Mouse (Mus musculus): ENCODE results near the gene Nudt1. TPM values are rescaled to one million over a fixed set of nuclear protein-coding genes. Genes with fewer than 3 reads are reported as not detected.

Nudt1 gene
- polyA plus RNA-seq, 1 experiment from 2014 or later = 22.2 TPM

DNA sequence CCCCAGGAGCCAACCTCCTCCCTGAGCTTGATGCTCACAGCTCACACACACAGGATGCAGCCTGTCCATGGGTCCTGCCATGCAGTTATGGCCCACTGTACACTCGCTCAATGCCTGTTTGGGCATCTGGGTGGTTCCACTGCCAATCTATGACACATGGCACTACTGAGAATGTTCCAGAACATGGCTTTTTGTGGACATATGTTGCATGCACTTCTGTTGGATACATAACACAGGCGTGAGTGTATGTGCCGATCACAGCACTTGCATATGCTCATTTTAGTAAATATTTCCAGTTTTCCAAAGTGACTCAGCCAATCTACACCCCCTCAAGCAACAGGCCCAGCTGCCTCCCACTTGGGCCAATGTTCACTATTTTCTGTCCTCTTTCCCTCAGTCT is 50.2 kb downstream of the Nudt1 start:
- H3K4me2 ChIP-seq (ENCODE audit: low read length) = no peak overlapping the region
- no peaks in the 10 kb centered on the region for H3K9me3 ChIP-seq (ENCODE audit: control insufficient read depth, low read length)
- no peak overlapping the region for H3K4me3 ChIP-seq (ENCODE audit: control insufficient read depth in 1 of 2, insufficient read depth in 1 of 2, low read depth in 1 of 2, low read length in 2 of 2)
- H3K27me3 ChIP-seq (ENCODE audit: control insufficient read depth, insufficient read depth, low read length) = no peaks in the 10 kb centered on the region
- H3K4me1 ChIP-seq (ENCODE audit: control insufficient read depth in 2 of 2, insufficient read depth in 2 of 2, low read length in 2 of 2) = peaks cover 11 to 12% of the 10 kb centered on the region in 2 experiments; a peak in 2 of 4 replicates
- 92% methylated on average over 3 of the region's 3 CpGs for WGBS
- no peak overlapping the region for H3K9ac ChIP-seq (ENCODE audit: low read length)
- H3K36me3 ChIP-seq (ENCODE audit: control insufficient read depth, insufficient read depth, low read length) = no peaks in the 10 kb centered on the region
- no peak for ATAC-seq (ENCODE audit: insufficient number of reproducible peaks, insufficient read depth, low FRiP score, low read depth)
- H3K27ac ChIP-seq (replicated peaks in 1 of 2; ENCODE audit: control insufficient read depth in 1 of 2, insufficient read depth in 1 of 2, low read depth in 2 of 2, low read length in 2 of 2) = no peak overlapping the region

DNA sequence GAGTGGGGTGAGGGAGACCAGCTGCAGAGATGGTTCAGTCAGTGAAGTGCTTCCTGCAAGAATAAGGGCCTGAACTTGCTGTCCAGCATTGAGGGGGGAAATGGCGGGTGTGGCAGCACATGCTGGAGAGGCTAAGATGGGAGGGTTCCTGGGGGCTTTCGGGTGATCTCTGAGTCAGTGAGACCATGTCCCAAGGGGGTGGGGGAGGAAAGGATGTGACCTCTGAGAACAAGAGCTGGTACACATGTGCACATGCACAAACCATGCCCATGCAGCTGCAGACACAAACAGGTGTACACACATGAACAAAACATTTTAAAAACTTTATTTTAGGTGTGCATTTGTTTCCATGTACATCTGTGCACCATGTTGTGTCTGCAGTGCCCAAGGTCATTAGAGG is 52.3 kb downstream of the Nudt1 start:
- no peak for ATAC-seq (ENCODE audit: insufficient number of reproducible peaks, insufficient read depth, low FRiP score, low read depth)
- 70% methylated on average over 2 of the region's 2 CpGs for WGBS
- no peak overlapping the region for H3K9ac ChIP-seq (ENCODE audit: low read length)
- H3K27ac ChIP-seq (replicated peaks in 1 of 2; ENCODE audit: control insufficient read depth in 1 of 2, insufficient read depth in 1 of 2, low read depth in 2 of 2, low read length in 2 of 2) = no peak overlapping the region
- H3K4me2 ChIP-seq (ENCODE audit: low read length) = no peak overlapping the region
- no peaks in the 10 kb centered on the region for H3K36me3 ChIP-seq (ENCODE audit: control insufficient read depth, insufficient read depth, low read length)
- H3K27me3 ChIP-seq (ENCODE audit: control insufficient read depth, insufficient read depth, low read length) = no peaks in the 10 kb centered on the region
- H3K9me3 ChIP-seq (ENCODE audit: control insufficient read depth, low read length) = no peaks in the 10 kb centered on the region
- peaks cover 11 to 19% of the 10 kb centered on the region in 2 experiments; a peak in 2 of 4 replicates for H3K4me1 ChIP-seq (ENCODE audit: control insufficient read depth in 2 of 2, insufficient read depth in 2 of 2, low read length in 2 of 2)
- H3K4me3 ChIP-seq (ENCODE audit: control insufficient read depth in 1 of 2, insufficient read depth in 1 of 2, low read depth in 1 of 2, low read length in 2 of 2) = no peak overlapping the region

DNA sequence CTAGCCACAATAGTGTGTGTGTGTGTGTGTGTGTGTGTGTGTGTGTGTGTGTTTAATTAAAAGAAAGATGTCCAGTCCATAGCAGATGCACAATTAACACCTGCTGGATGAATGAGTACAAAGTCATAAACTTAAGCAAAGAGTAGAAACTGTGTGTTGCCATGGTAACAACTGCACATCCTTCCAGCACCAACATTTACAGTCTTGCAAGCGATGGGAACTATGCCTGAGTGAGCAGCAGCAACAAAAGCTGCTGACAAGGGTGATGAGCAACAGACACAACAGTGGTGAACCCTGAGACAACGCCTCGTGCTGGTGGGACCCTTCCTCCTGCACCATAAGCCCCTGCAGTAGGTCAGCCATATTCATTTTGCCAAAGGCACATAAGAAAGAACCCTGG is 52.8 kb downstream of the Nudt1 start:
- Histone ChIP-seq H3K27ac (replicated peaks in 1 of 2; ENCODE audit: control insufficient read depth in 1 of 2, insufficient read depth in 1 of 2, low read depth in 2 of 2, low read length in 2 of 2) (no peak overlapping the region), H3K4me2 (ENCODE audit: low read length) (no peak overlapping the region), H3K4me1 (ENCODE audit: control insufficient read depth in 2 of 2, insufficient read depth in 2 of 2, low read length in 2 of 2) (peaks cover 11 to 19% of the 10 kb centered on the region in 2 experiments; a peak in 2 of 4 replicates), H3K9me3 (ENCODE audit: control insufficient read depth, low read length) (no peaks in the 10 kb centered on the region), H3K4me3 (ENCODE audit: control insufficient read depth in 1 of 2, insufficient read depth in 1 of 2, low read depth in 1 of 2, low read length in 2 of 2) (no peak overlapping the region), H3K9ac (ENCODE audit: low read length) (no peak overlapping the region), H3K27me3 (ENCODE audit: control insufficient read depth, insufficient read depth, low read length) (no peaks in the 10 kb centered on the region), H3K36me3 (ENCODE audit: control insufficient read depth, insufficient read depth, low read length) (no peaks in the 10 kb centered on the region)
- WGBS = 33% methylated on average over 3 of the region's 3 CpGs
- ATAC-seq (ENCODE audit: insufficient number of reproducible peaks, insufficient read depth, low FRiP score, low read depth) = no peak

DNA sequence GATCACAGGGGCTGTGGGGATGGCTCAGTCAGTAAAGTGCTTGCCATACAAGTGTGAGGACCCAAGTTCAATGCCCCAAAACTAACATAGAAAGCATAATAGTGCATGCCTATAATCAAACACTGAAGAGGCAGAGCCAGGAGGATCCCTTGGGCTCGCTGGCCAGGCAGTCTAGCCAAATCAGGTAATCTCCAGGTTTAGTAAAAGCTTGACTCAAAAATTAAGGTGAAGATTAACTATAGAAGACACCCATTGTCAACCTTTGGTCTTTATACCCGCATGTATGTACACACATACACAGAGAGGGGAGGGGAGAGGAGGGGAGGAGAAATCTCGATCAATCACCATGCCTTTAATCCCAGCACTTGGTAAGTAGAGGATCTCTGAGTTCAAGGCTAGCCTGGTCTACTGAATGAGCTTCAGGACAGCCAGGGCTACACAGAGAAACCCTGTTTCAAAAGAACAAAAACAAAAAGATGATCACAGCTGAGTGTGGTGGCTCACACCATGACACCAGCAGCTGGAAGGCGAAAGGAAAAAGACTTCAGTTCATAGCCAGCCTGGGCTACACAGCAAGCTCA is 53.9 kb downstream of the Nudt1 start:
- no peak overlapping the region for H3K27ac ChIP-seq (replicated peaks in 1 of 2; ENCODE audit: control insufficient read depth in 1 of 2, insufficient read depth in 1 of 2, low read depth in 2 of 2, low read length in 2 of 2)
- H3K4me1 ChIP-seq (ENCODE audit: control insufficient read depth in 2 of 2, insufficient read depth in 2 of 2, low read length in 2 of 2) = peaks cover 9 to 15% of the 10 kb centered on the region in 2 experiments; a peak in 1 of 4 replicates
- H3K4me3 ChIP-seq (ENCODE audit: control insufficient read depth in 1 of 2, insufficient read depth in 1 of 2, low read depth in 1 of 2, low read length in 2 of 2) = no peak overlapping the region
- no peak for ATAC-seq (ENCODE audit: insufficient number of reproducible peaks, insufficient read depth, low FRiP score, low read depth)
- no peaks in the 10 kb centered on the region for H3K9me3 ChIP-seq (ENCODE audit: control insufficient read depth, low read length)
- no peaks in the 10 kb centered on the region for H3K36me3 ChIP-seq (ENCODE audit: control insufficient read depth, insufficient read depth, low read length)
- no peaks in the 10 kb centered on the region for H3K27me3 ChIP-seq (ENCODE audit: control insufficient read depth, insufficient read depth, low read length)
- WGBS = 90% methylated on average over 4 of the region's 4 CpGs
- no peak overlapping the region for H3K9ac ChIP-seq (ENCODE audit: low read length)
- H3K4me2 ChIP-seq (ENCODE audit: low read length) = no peak overlapping the region

DNA sequence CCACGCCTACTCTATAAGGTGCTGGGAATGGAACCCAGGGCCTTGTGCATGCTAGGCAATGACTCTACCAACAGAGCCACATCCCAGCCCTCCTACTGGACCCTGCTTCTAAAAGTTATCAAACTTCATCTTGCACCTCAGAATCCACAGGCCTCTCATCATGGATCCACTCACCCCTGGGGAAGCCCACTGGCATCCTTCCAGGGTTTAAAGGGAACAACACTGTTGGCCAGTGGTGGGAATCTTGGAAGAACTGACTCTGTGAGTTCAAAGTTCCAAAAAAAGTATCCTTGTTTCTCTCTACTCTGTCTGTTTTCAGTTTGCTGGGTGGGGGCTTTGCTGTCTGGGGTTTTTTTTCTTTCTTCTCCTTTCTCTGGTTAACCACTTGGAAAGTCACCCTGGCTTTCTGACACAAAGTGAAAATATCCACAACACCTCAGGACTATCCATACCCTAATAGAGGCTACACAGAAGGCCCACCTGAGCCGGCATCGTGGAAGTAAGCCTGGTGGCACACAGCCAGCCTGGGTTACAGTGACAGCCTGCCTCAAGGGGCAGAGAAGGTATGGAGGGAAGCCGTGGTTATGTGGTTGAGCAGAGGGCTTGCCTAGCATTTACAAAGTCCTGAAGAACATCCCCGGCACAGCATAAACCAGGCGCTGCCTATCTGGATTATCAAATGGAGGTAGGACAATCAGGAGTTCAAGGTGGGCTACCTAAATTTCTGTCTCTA is 56.8 kb downstream of the Nudt1 start:
- Histone ChIP-seq H3K4me3 (ENCODE audit: control insufficient read depth in 1 of 2, insufficient read depth in 1 of 2, low read depth in 1 of 2, low read length in 2 of 2) (no peak overlapping the region), H3K4me1 (ENCODE audit: control insufficient read depth in 2 of 2, insufficient read depth in 2 of 2, low read length in 2 of 2) (peaks cover 2 to 11% of the 10 kb centered on the region in 2 experiments; a peak in 2 of 4 replicates), H3K4me2 (ENCODE audit: low read length) (no peak overlapping the region), H3K9ac (ENCODE audit: low read length) (no peak overlapping the region), H3K27me3 (ENCODE audit: control insufficient read depth, insufficient read depth, low read length) (no peaks in the 10 kb centered on the region), H3K9me3 (ENCODE audit: control insufficient read depth, low read length) (no peaks in the 10 kb centered on the region), H3K36me3 (ENCODE audit: control insufficient read depth, insufficient read depth, low read length) (no peaks in the 10 kb centered on the region), H3K27ac (replicated peaks in 1 of 2; ENCODE audit: control insufficient read depth in 1 of 2, insufficient read depth in 1 of 2, low read depth in 2 of 2, low read length in 2 of 2) (no peak overlapping the region)
- ATAC-seq (ENCODE audit: insufficient number of reproducible peaks, insufficient read depth, low FRiP score, low read depth) = no peak
- 85% methylated on average over 6 of the region's 6 CpGs for WGBS

DNA sequence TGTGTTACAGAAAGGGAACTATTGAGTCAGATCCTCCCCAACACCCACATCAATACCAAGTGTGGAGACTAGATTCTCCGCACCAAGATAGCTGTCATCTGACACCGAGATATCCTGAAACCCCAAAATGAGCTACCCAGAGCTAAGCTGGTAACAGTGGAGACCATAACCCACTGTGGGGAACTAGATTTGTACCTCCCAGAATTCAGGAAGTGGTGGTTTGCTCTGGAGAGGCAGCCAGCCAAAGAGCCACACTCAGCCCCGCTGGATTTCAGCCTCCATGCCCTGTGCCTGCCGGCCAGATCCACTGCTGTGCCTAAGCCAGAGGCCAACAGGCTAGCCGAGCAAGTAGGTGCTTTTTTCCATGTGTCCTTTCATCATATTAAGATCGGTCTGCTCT is 57.8 kb downstream of the Nudt1 start:
- H3K9ac ChIP-seq (ENCODE audit: low read length) = no peak overlapping the region
- WGBS = 68% methylated on average over 6 of the region's 6 CpGs
- H3K4me2 ChIP-seq (ENCODE audit: low read length) = no peak overlapping the region
- 0 out of 4 replicates have a peak overlapping the region, but pooled peaks of 1 of the 2 experiments have one; percentile 6 for H3K27ac ChIP-seq (replicated peaks in 1 of 2; ENCODE audit: control insufficient read depth in 1 of 2, insufficient read depth in 1 of 2, low read depth in 2 of 2, low read length in 2 of 2)
- H3K36me3 ChIP-seq (ENCODE audit: control insufficient read depth, insufficient read depth, low read length) = no peaks in the 10 kb centered on the region
- no peaks in the 10 kb centered on the region for H3K27me3 ChIP-seq (ENCODE audit: control insufficient read depth, insufficient read depth, low read length)
- ATAC-seq (ENCODE audit: insufficient number of reproducible peaks, insufficient read depth, low FRiP score, low read depth) = no peak
- H3K9me3 ChIP-seq (ENCODE audit: control insufficient read depth, low read length) = no peaks in the 10 kb centered on the region
- peaks cover 5 to 19% of the 10 kb centered on the region in 2 experiments; a peak in 3 of 4 replicates for H3K4me1 ChIP-seq (ENCODE audit: control insufficient read depth in 2 of 2, insufficient read depth in 2 of 2, low read length in 2 of 2)
- no peak overlapping the region for H3K4me3 ChIP-seq (ENCODE audit: control insufficient read depth in 1 of 2, insufficient read depth in 1 of 2, low read depth in 1 of 2, low read length in 2 of 2)

DNA sequence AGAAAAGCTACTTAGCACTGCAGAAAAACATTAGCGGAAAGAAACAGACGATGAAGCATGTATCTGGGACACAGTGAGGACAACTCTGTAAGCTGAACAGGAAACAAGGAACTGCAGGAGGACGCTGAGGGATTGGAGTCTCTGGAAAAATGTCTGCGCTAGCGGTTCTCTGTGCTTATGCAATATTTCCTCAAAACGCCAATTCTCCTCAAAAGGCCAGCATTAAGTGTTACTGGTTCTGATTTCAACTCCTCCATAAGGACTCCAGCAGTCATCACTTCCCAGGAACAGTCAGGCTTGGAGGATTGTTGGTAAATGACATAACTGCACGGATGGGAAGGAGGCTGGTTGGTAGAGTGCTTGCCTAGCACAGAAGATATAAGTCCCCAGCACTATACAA is 59.7 kb downstream of the Nudt1 start:
- no peaks in the 10 kb centered on the region for H3K9me3 ChIP-seq (ENCODE audit: control insufficient read depth, low read length)
- H3K4me1 ChIP-seq (ENCODE audit: control insufficient read depth in 2 of 2, insufficient read depth in 2 of 2, low read length in 2 of 2) = peaks cover 4 to 19% of the 10 kb centered on the region in 2 experiments; a peak in 3 of 4 replicates
- no peaks in the 10 kb centered on the region for H3K36me3 ChIP-seq (ENCODE audit: control insufficient read depth, insufficient read depth, low read length)
- H3K9ac ChIP-seq (ENCODE audit: low read length) = no peak overlapping the region
- H3K27ac ChIP-seq (replicated peaks in 1 of 2; ENCODE audit: control insufficient read depth in 1 of 2, insufficient read depth in 1 of 2, low read depth in 2 of 2, low read length in 2 of 2) = no peak overlapping the region
- H3K4me3 ChIP-seq (ENCODE audit: control insufficient read depth in 1 of 2, insufficient read depth in 1 of 2, low read depth in 1 of 2, low read length in 2 of 2) = no peak overlapping the region
- H3K4me2 ChIP-seq (ENCODE audit: low read length) = no peak overlapping the region
- WGBS = 75% methylated on average over 7 of the region's 7 CpGs
- ATAC-seq (ENCODE audit: insufficient number of reproducible peaks, insufficient read depth, low FRiP score, low read depth) = no peak
- H3K27me3 ChIP-seq (ENCODE audit: control insufficient read depth, insufficient read depth, low read length) = no peaks in the 10 kb centered on the region

All from heart, embryonic 14.5 days (tissue).